8 mouse cellular contexts compared by ENCODE assay signal in the genomic region with DNA sequence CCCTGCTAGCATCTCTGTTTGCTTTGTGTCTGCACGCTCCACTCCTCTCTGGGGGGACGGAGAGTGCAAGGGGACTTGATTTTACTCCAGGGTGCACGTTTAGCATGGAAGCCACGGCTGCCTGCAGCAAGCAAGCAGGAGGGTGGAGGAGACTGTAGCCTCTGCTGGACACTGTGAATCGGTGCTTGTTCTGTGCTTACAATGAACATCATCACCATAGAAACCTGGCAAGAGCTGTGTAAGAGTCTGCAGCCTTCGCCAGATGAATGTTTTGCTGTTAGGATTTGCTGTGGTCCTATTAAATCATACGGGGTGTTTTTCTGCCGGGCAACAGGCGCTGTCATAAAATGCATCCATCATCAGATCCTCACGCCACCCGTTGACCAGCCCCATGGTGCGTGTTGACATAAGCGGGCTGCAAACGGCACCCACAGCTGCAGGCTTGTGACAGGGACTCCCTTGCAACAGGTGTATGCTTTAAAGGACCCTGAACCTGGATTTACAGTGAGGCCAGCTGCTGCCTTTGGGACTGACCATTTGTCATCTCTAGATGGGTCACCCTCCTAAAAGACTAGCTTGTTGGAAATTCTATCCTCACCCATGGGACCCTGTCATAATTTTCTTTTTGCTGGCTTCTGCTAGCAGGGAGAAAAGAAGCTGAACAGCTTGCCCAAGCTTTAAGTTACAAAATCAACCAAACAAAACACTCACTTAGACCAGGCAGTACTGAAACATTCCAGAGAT.
DNase-seq lines count a peak whose midpoint lies in the region; ATAC-seq and TF ChIP-seq lines count a peak whose summit lies in the region.

No protein-coding gene starts in this region.

- H3K9me3 ChIP-seq in lung, embryonic 14.5 days (ENCODE audit: low read depth, low read length): no peaks in the 10 kb centered on the region

- peaks cover 25% of the 10 kb centered on the region for H3K4me1 ChIP-seq in lung, embryonic 14.5 days (ENCODE audit: insufficient read depth)
- H3K4me1 ChIP-seq in small intestine, adult 2 months (ENCODE audit: control insufficient read depth, insufficient read depth, insufficient read length, low read length): peaks cover 28% of the 10 kb centered on the region

- peak; percentile 91 for DNase-seq in heart, adult 11 months
- DNase-seq in heart, adult 8-10 months (ENCODE audit: low spot score): no peak
- DNase-seq in brain, adult 2 months (ENCODE audit: low read depth, low spot score): peak; percentile 87
- peak; percentile 33 for DNase-seq in gastrocnemius, postnatal 14 days
- peak; percentile 66 for DNase-seq in layer of hippocampus, adult 11-12 months (ENCODE audit: low spot score)
- peak; percentile 81 for DNase-seq in lung, embryonic 14.5 days
- no peak for DNase-seq in T-cell, adult 2 months (ENCODE audit: low spot score)

- no peak overlapping the region for H3K4me3 ChIP-seq in lung, embryonic 14.5 days (ENCODE audit: low read depth, low read length)
- H3K4me3 ChIP-seq in small intestine, adult 2 months (ENCODE audit: low read depth, low read length): no peak overlapping the region

- TF ChIP-seq POLR2A in small intestine, adult 2 months (IDR thresholded peaks at IDR 0.05; ENCODE audit: low read depth, low read length): no peak

- H3K4me2 ChIP-seq in lung, embryonic 14.5 days: peak overlapping the region; percentile 26; the same call in 1 of the 2 replicates

- TF ChIP-seq CTCF in lung, embryonic 14.5 days (IDR thresholded peaks at IDR 0.05; ENCODE audit: low read depth): peak; percentile 38
- no peak for TF ChIP-seq CTCF in small intestine, adult 2 months (IDR thresholded peaks at IDR 0.05; ENCODE audit: extremely low read depth, insufficient read length, insufficient replicate concordance, low read depth, low read length)

- H3K9ac ChIP-seq in lung, embryonic 14.5 days: no peak overlapping the region

- intact Hi-C loops in gastrocnemius, postnatal 14 days (cut with DNase I; ENCODE audit: low total_unique reads): no loop called here

- 18% methylated on average over 14 of the region's 14 CpGs for WGBS in lung, embryonic 14.5 days
- 47% methylated on average over 14 of the region's 14 CpGs for WGBS in small intestine, adult 2 months

- H3K36me3 ChIP-seq in lung, embryonic 14.5 days (ENCODE audit: insufficient read depth): no peaks in the 10 kb centered on the region
- no peaks in the 10 kb centered on the region for H3K36me3 ChIP-seq in small intestine, adult 2 months (ENCODE audit: control insufficient read depth, insufficient read depth, low read length)

- no peak overlapping the region for H3K27ac ChIP-seq in lung, embryonic 14.5 days (ENCODE audit: low read depth)
- H3K27ac ChIP-seq in small intestine, adult 2 months (ENCODE audit: insufficient read depth, low read depth, low read length): peak overlapping the region; percentile 23

- peak; percentile 82 for ATAC-seq in lung, embryonic 14.5 days (ENCODE audit: insufficient read depth)

- H3K27me3 ChIP-seq in lung, embryonic 14.5 days (ENCODE audit: insufficient read depth, low read length): no peaks in the 10 kb centered on the region
- no peaks in the 10 kb centered on the region for H3K27me3 ChIP-seq in small intestine, adult 2 months (ENCODE audit: control insufficient read depth, insufficient read depth, low read length)

Comparison
In these comparisons a context has a peak if more than half of its experiments do, and no peak if none do; other contexts are left out.
1. DNase-seq: peak in heart, adult 11 months (single experiment), brain, adult 2 months (single experiment), gastrocnemius, postnatal 14 days (single experiment), layer of hippocampus, adult 11-12 months (single experiment) and lung, embryonic 14.5 days (single experiment); none in heart, adult 8-10 months (single experiment) and T-cell, adult 2 months (single experiment).